Mouse (Mus musculus) forebrain, embryonic 14.5 days (tissue): ENCODE results near the gene Ushbp1. TPM values are rescaled to one million over a fixed set of nuclear protein-coding genes. Genes with fewer than 3 reads are reported as not detected.
"Not testable (repeated sequence)": the region's sequence is repeated elsewhere in the genome, so short reads cannot be mapped to it uniquely, and the experiment has no call there.

Experiments
- ATAC-seq: fragments of 200-750 bp; cut with Nextera tagmentation; 2 replicates; pipeline ENCODE4 v1.8.0; 2017; ENCODE audit warnings: mild to moderate bottlenecking, moderate library complexity
- DNase-seq: peaks from one replicate; pipeline ENCODE4 v3.0.0-alpha.2; 2015; ENCODE audit warnings: low spot score
- H3K27ac ChIP-seq: fragments of 300-500 bp; sonication (generic); 2 replicates; pipeline ENCODE4 v1.5.1; 2014; ENCODE audit warnings: low read depth, mild to moderate bottlenecking, control low read depth, low read length, moderate library complexity
- H3K27me3 ChIP-seq: fragments of 300-500 bp; sonication (generic); replicated peaks from 2 replicates; pipeline ENCODE4 v1.6.1; 2014; ENCODE audit warnings: low read length, control low read depth, mixed read lengths; ENCODE audit not compliant: control insufficient read depth, insufficient read depth
- H3K36me3 ChIP-seq: fragments of 300-500 bp; sonication (generic); 2 replicates; pipeline ENCODE4 v1.6.1; 2014; ENCODE audit warnings: low read length, control low read depth; ENCODE audit not compliant: control insufficient read depth, insufficient read depth
- H3K4me1 ChIP-seq: fragments of 300-500 bp; sonication (generic); 2 replicates; pipeline ENCODE4 v1.6.1; 2014; ENCODE audit warnings: antibody characterized with exemption, low read length, control low read depth; ENCODE audit not compliant: control insufficient read depth, insufficient read depth
- H3K4me2 ChIP-seq: fragments of 300-500 bp; sonication (generic); 2 replicates; pipeline ENCODE4 v1.6.1; 2014; ENCODE audit warnings: mild to moderate bottlenecking, control low read depth, low read length
- H3K4me3 ChIP-seq: fragments of 300-500 bp; sonication (generic); 2 replicates; pipeline ENCODE4 v1.5.1; 2014; ENCODE audit warnings: low read depth, low read length, control low read depth
- H3K9ac ChIP-seq: fragments of 300-500 bp; sonication (generic); 2 replicates; pipeline ENCODE4 v1.6.1; 2014; ENCODE audit warnings: mild to moderate bottlenecking, low read length, control low read depth, moderate library complexity
- H3K9me3 ChIP-seq: fragments of 300-500 bp; sonication (generic); replicated peaks from 2 replicates; pipeline ENCODE4 v1.6.1; 2016; ENCODE audit warnings: low read length, control low read depth, mixed read lengths; ENCODE audit not compliant: control insufficient read depth
- WGBS: fragments of 180-500 bp; shearing (Covaris S2); extraction: QIAGEN DNeasy Blood & Tissue Kit; methylation state at CpG from one replicate; pipeline ENCODE4 v1.1.7; 2014; 5-methylcytosine and 5-hydroxymethylcytosine counted together
- polyA plus RNA-seq: library from polyadenylated mRNA; unstranded; fragments of >200 nt; fragmentation: Nextera tagmentation; extraction: Ambion mirVana; gene quantifications from 2 replicates; pipeline ENCODE4 v1.2.1, GENCODE M21; 2014

Gene Ushbp1
- polyA plus RNA-seq: 2.8 and 4.4 TPM in 2 replicates

- peaks cover 5% of the 10 kb centered on the region; the same call in 1 of the 2 replicates for H3K4me1 ChIP-seq
- H3K9ac ChIP-seq: no peak within 1 kb of the TSS
- no peaks in the 10 kb centered on the region for H3K9me3 ChIP-seq
- WGBS: 91% methylated on average over 9 of the region's 9 CpGs
- peak within 1 kb of the TSS; percentile 77 for H3K4me2 ChIP-seq
- ATAC-seq: no peak
- peak within 1 kb of the TSS; percentile 80 for H3K4me3 ChIP-seq
- H3K27ac ChIP-seq: peak within 1 kb of the TSS; percentile 44; the same call in 1 of the 2 replicates
- DNase-seq: no peak
- H3K27me3 ChIP-seq: no peaks in the 10 kb centered on the region
- peaks cover 18% of the 10 kb centered on the region for H3K36me3 ChIP-seq
Measured at GRCm38 (mm10) chr8:71395629-71396028, at the start of gene Ushbp1. TSS of gene Ushbp1 (minus strand) at chr8:71395802.

GRCm38 (mm10) chr8:71445096-71445495, 49.5 kb upstream of the Ushbp1 start:
- ATAC-seq (no peak), DNase-seq (no peak)
- Histone ChIP-seq H3K4me1 (no peaks in the 10 kb centered on the region), H3K27me3 (peaks cover 3% of the 10 kb centered on the region; the same call in 1 of the 2 replicates), H3K36me3 (no peaks in the 10 kb centered on the region), H3K4me2 (no peak overlapping the region), H3K9ac (no peak overlapping the region), H3K27ac (no peak overlapping the region), H3K9me3 (no peaks in the 10 kb centered on the region), H3K4me3 (no peak overlapping the region)
- 84% methylated on average over 7 of the region's 7 CpGs for WGBS

DNA sequence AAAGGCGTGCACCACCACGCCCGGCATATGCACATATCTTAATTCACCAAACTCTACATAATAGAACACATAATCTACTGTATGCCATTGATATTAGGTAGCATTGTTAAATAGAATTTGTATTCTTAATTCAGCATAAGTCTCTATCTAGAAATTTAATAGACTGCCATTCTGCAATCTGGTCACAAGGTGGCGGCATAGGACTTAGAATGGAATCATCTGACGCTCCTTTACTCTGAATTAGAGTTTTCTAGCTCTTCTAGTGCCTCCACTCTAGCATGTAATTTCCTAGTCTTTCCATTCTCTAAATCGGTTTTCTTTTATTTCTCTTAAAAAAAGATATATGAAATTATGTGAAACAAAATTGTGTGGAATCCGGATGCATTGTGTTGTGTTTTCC, 45.8 kb upstream of the Ushbp1 start:
- H3K4me1 ChIP-seq: no peaks in the 10 kb centered on the region
- no peak overlapping the region for H3K4me3 ChIP-seq
- H3K4me2 ChIP-seq: no peak overlapping the region
- WGBS: under 1% methylated on average over 7 of the region's 7 CpGs
- ATAC-seq: peak; percentile 44; the same call in 1 of the 2 replicates
- H3K27me3 ChIP-seq: peaks cover 3% of the 10 kb centered on the region; the same call in 1 of the 2 replicates
- no peak overlapping the region for H3K9ac ChIP-seq
- no peak overlapping the region for H3K27ac ChIP-seq
- H3K9me3 ChIP-seq: no peaks in the 10 kb centered on the region
- H3K36me3 ChIP-seq: no peaks in the 10 kb centered on the region
- DNase-seq: peak; percentile 89

- ATAC-seq (no peak), DNase-seq (no peak)
- Histone ChIP-seq H3K27me3 (peaks cover 2% of the 10 kb centered on the region; the same call in 1 of the 2 replicates), H3K4me2 (no peak overlapping the region), H3K9ac (no peak overlapping the region), H3K4me1 (no peaks in the 10 kb centered on the region), H3K27ac (no peak overlapping the region), H3K36me3 (no peaks in the 10 kb centered on the region), H3K4me3 (no peak overlapping the region), H3K9me3 (0 out of 2 replicates have a peak, but pooled peaks cover 3% of the 10 kb centered on the region)
- whole genome bisulfite sequencing: 61% methylated on average over 3 of the region's 3 CpGs
Measured at GRCm38 (mm10) chr8:71437041-71437440, 41.4 kb upstream of the Ushbp1 start.

GRCm38 (mm10) chr8:71432935-71433334, 37.3 kb upstream of the Ushbp1 start:
- not testable (repeated sequence) for H3K4me1 ChIP-seq, ATAC-seq, H3K4me2 ChIP-seq, H3K27me3 ChIP-seq, H3K9me3 ChIP-seq, H3K27ac ChIP-seq, H3K4me3 ChIP-seq, DNase-seq, H3K9ac ChIP-seq, H3K36me3 ChIP-seq
- 85% methylated on average over 1 of the region's 1 CpGs for WGBS

- no peak for DNase-seq
- ATAC-seq: no peak
- H3K36me3 ChIP-seq: no peaks in the 10 kb centered on the region
- H3K4me2 ChIP-seq: no peak overlapping the region
- no peak overlapping the region for H3K9ac ChIP-seq
- H3K4me1 ChIP-seq: no peaks in the 10 kb centered on the region
- H3K27ac ChIP-seq: no peak overlapping the region
- H3K27me3 ChIP-seq: no peaks in the 10 kb centered on the region
- no peak overlapping the region for H3K4me3 ChIP-seq
- H3K9me3 ChIP-seq: no peaks in the 10 kb centered on the region
Measured at GRCm38 (mm10) chr8:71422121-71422520, 26.5 kb upstream of the Ushbp1 start.

DNA sequence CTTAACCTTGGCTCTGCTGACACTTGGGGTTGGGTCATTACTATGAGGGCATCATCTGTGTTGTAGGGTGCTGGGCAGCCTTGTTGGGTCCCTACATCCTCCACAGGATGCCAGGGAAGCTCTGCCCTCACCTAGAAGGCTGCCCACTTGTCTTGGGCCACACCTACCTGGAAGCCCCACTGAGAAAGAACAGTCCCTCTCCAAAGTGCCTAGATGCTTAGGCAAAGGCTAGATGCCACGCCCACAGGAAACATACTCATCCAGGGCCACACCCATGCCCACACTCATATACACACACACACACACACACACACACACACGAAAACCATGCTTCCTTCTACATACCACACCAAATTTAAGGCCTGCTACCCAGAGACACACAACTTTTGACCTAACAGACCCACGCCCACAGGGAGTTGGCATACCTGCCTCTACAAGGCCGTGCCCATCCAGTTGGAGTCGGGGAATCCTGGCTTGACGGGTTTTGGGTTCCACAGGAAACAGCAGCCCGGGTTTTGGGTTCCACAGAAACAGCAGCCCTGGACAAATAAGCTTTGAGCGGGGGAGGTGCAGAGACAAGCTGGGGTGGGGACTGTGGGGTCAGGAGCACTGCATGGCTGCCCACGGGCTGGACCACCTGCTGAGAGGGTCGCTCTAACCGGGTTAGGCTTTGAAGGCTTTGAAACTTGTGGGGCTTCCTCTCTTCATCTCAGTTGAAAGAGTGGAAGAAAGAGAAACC, 16.1 kb upstream of the Ushbp1 start:
- ATAC-seq (no peak), DNase-seq (no peak)
- H3K9me3 ChIP-seq: no peaks in the 10 kb centered on the region
- no peak overlapping the region for H3K4me2 ChIP-seq
- H3K27me3 ChIP-seq: no peaks in the 10 kb centered on the region
- H3K4me3 ChIP-seq: no peak overlapping the region
- no peak overlapping the region for H3K9ac ChIP-seq
- H3K27ac ChIP-seq: no peak overlapping the region
- WGBS: 51% methylated on average over 11 of the region's 11 CpGs
- peaks cover 1% of the 10 kb centered on the region for H3K4me1 ChIP-seq
- H3K36me3 ChIP-seq: peaks cover 27% of the 10 kb centered on the region

DNA sequence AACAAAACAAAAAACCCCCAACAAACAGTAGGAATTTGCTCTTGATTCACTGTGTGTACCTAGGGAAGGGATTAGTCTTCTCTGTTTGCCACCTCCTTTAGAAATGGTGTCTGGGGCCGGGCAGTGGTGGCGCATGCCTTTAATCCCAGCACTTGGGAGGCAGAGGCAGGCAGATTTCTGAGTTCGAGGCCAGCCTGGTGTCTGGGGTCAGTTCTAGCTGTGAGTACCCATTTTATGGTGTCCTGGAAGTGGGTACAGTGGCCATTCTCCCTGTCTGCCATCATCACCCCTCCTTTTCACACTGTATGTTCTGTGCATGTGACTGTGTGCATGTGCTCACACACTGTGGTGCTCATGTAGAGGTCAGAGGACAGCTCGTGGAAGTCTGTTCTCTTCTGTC, 12.6 kb upstream of the Ushbp1 start:
- Histone ChIP-seq H3K4me1 (peaks cover 11% of the 10 kb centered on the region), H3K27ac (no peak overlapping the region), H3K4me3 (no peak overlapping the region), H3K36me3 (peaks cover 27% of the 10 kb centered on the region), H3K27me3 (no peaks in the 10 kb centered on the region), H3K9me3 (no peaks in the 10 kb centered on the region), H3K4me2 (no peak overlapping the region), H3K9ac (no peak overlapping the region)
- no peak for ATAC-seq
- 92% methylated on average over 4 of the region's 4 CpGs for WGBS
- DNase-seq: no peak

DNA sequence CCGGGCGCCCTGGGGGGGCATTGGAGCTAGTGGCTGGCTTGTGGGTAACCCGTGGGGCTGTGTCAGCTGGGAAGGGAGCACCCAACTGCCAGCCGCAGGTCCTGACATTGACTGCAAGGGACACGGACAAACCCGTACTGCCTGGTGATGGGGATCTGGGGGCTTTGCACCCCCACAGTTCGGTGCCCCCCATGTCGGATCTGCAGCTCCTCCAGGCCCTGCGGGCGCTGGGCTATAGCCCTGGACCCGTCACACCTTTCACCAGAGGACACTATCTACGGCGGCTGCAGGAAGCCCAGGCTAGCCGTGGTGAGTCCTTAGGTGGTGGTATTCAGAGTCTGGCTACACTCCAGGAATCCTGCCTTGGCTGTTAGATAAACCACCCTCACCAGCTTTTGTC, 11.8 kb upstream of the Ushbp1 start:
- Histone ChIP-seq H3K9me3 (no peaks in the 10 kb centered on the region), H3K4me3 (no peak overlapping the region), H3K27ac (no peak overlapping the region), H3K27me3 (no peaks in the 10 kb centered on the region), H3K4me2 (peak overlapping the region; percentile 89; the same call in 1 of the 2 replicates), H3K36me3 (peaks cover 30% of the 10 kb centered on the region), H3K9ac (no peak overlapping the region), H3K4me1 (peaks cover 11% of the 10 kb centered on the region)
- ATAC-seq: no peak
- DNase-seq: no peak
- 92% methylated on average over 14 of the region's 14 CpGs for WGBS
